Mouse (Mus musculus): ENCODE data around the gene Misp.

Gene Misp

DNA sequence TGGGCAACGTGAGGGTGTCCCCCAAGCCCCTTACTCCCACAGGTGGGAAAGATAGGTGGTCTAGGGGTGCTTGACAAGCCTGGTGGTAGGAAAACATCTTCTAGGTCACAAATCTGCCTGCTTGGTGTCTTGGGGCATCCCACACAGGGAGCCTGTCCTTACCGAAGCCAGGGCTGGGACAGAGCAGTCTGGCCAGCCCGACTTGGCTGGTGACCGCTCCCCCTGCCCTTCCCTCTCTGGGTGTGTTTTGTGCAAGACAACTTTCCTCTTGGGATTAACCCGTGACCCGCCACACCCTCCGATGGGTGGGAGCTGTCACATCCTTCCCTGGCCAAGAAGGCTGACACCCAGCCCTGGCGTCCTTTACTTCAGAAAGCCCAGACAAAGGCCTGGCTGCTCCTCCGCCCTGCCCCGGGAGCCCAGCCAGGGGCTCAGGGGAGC, 26.3 kb upstream of the Misp start:
- no peak for DNase-seq (ENCODE audit: low read depth, low spot score)

DNA sequence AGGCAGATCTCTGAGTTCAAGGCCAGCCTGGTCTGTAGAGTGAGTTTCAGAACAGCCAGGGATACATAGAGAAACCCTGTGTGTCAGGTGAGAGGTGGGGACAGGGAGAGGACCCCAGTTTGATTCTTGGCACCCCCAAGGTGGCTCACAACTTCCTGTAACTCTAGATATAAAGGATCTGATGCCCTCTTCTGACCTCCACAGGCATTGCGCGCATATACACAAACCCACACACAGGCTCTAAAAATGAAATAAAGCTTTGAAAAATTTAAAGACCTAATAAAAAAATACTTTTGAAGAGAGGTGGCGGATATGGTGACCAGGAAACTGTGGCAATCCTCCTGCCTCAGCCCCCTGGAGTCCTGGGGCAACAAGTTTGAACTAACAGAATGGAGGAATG, 24.9 kb upstream of the Misp start:
- DNase-seq (ENCODE audit: low read depth, low spot score): no peak

DNA sequence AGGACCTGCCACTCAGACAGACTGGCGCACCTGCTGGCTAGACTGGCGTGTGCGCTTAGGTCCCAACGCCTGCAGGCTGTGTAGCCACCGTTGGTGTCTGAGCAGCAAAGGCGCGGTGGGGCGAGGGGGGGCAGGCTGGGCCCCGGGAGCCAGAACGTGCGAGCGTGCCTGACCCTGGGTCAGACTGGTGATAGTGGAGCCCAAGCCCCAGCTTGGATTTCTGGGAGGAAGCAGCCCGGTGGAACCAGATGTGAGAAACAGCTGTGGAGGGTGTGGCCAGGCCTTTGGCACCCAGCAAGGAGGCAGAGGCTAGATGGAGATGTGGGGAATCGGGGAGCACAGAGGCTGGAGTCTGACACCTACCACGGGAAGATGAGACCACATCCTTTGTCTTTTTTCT, 23.5 kb upstream of the Misp start:
- DNase-seq (ENCODE audit: low read depth, low spot score): no peak

DNA sequence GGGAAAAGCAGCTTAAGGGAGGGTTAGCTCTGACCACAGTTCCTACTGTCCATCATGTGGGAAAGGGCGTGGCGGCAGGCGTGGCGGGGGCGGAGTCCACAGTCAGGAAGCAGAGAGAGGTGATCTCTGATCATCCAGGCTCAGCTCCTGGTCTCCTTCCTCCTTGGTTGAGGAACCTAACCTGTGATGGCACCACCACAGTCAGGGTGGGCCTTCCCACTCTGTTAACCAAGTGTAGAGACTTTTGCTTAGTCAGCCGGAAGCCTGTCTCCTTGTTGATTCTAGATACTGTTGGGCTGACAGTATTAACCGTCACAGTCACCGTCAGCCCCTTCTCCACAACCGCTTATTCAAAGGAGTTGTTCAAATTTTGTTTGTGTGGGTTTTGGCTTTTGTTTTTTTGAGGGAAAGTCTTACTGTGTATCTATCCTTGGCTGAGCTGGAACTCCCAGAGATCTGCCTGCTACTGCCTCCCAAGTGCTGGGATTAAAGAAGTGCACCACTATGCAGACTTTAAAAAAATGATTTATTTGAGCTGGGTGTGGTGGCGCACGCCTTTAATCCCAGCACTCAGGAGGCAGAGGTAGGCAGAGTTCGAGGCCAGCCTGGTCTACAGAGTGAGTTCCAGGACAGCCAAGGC, 22.4 kb upstream of the Misp start:
- no peak for DNase-seq (ENCODE audit: low read depth, low spot score)

DNA sequence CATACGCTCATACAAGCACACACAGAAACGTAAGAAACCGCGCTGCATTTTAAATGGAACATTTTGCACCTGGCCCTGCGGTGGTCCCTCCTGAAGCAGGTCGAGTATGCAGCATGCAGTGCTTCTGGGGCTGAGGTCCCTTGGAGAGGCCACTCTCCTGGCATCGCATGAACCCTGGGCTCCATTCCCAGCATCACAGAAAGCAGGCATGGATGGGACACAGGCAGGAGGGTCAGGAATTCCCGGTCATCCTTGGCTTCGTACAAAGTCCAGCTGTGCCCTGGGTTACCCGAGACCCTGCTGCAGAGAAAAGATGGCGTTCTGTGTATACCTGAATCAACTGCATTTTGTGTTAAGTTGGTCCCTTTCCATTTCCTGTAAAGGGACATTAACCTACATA, 20.3 kb upstream of the Misp start:
- DNase-seq (ENCODE audit: low read depth, low spot score): no peak

DNA sequence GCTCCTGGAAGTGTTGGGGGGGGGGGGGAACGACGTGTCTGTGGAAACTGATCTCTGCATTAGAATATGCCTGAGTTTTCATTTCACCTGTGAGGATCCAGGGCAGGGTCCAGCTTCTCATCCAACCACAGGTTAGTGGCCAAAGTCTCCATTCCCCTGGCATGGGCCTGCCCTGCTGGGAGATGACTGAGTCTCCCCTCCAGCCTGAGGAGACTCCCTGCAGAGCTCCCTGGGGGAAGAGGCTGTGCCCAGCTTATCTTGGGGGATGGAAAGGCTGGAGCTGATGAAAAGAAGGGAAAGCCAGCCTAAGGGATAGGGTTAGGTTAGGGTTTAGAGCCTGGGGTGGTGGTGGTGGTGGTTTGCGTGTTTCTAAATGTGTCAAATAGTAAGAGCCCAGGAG, 19.0 kb upstream of the Misp start:
- no peak for DNase-seq (ENCODE audit: low read depth, low spot score)

DNA sequence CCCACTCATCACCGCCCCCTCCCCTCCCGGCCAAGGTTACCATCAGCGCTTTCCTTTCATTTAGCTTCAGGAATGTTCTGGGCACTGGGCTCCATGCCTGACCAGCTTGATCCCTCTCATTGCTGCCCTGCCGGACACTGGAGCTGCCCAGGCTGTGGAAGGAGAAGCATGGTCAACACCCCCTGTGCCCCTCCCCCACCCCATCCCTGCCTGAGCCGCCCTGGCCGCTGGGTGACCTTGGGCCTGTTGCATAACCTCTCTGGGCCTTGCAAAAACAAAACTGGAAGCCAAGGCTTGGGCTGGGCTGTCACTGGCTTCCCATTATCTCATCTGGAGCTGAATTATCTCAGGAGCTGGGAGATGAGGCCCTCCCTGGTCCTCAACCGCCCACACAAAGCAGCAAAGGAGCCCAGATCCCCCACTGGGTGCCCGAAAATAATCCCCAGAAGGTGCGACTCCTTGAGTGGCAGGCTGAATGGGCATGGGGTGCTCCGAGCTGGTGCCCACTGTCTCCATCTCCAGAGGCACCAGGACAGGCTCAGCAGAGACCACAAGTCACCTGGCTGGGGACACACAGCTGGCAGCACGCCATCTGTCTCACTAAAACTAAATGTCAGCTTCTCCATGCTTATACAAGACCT, 18.3 kb upstream of the Misp start:
- peak; percentile 64 for DNase-seq (ENCODE audit: low read depth, low spot score)

DNA sequence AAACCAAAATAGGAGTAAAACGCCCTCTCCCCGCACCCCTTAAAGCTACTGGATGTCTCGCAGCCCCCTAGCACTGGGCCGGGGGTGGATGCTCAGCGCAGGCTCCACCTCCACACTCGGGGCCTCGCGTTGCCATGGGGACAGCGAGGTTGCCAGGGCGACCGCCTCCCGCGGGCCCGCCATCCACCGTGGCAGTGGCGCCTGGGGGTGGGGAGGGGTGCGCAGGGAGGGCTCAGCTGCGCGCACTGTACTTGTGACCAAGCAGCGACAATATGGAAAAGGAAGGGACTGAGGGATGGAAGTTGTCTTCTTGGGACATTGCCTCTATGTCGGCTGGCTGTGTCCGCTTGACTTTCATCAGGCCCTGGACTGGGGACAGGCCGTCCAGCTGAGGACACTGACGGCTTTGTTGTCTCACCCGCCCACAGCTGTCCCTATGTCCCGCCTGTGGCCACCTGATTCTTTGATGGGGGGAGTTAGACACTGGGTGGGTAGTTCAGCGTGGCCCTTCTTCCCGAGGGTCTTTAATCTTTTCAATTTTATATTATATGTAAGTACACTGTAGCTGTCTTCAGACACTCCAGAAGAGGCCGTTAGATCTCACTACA, 17.0 kb upstream of the Misp start:
- DNase-seq (ENCODE audit: low read depth, low spot score): peak; percentile 93

DNA sequence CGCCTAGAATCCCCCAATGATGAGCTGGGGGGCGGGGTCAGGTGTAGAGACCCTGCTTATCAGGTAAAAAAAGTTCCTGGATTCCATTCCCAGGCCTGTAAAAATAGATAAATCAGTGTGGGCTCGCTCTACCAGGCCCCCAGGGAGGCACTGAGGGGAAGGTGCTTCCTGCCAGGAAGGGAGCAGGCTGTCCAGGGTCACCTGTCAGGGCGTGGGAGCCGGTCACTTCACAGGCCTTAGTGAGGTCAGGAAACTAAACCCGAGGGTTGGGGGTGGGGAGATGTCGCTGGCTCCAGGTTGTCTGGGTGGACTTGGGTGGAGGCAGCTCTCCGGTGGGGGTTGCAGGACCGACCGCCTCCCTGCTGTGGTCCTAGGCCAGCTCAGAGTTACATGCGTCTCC, 15.2 kb upstream of the Misp start:
- DNase-seq (ENCODE audit: low read depth, low spot score): no peak

DNA sequence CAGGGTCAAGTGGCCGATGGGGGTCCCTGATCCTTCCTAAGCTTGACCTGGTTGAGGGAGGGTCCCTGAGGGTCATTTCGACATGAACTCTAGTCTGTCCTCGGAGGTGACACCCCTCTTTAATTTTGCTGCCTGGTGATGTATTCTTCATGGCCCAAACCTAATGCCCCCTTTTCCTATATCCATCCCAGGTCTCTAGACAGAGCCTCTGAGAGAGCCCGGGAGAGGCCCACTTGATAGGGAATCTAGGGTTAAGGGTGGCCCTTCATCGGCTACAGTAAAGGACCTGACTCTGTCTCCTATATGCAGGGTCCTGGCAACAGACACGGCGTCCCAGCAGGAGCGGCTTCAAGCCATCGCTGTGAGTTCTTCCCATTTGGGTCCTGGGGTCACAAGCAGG, 14.5 kb upstream of the Misp start:
- no peak for DNase-seq (ENCODE audit: low read depth, low spot score)

DNA sequence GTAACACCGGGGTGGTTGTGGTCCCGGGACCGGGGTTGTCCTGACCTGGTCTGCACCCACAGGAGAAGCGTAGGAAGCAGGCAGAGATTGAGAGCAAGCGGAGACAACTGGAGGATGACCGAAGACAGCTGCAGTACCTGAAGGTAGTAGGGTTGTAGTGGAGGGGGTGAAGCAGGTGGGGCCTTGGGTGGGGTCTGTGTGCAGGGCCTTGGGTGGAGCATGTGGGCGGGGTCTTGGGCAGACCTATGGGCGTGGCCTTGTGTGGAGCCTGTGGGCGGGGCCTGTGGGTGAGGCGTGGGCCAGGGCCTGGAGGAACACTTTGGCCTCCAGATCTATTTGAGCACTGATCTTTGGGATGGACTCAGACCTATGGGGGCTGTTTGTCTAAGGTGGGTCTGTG, 13.8 kb upstream of the Misp start:
- DNase-seq (ENCODE audit: low read depth, low spot score): no peak

DNA sequence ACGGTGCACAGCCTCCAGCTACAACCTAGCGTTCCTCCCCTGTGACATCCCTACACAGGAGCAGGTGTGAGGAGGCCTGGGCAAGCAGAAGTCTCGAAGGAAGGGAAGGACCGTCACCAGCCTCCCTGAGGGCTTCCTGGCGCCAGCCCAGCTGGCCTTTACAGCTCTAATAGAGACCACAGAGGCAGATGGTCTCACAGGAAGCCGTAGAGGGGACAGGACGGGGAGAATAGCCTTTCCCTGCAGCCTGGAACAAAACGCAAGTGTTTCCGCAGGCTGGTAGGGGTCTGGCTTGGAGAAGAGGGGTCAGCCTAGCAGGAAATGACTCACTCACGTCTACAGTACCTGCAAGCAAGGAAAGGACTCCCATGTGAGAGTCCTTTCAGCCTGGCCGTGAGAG, 13.0 kb upstream of the Misp start:
- no peak for DNase-seq (ENCODE audit: low read depth, low spot score)

DNA sequence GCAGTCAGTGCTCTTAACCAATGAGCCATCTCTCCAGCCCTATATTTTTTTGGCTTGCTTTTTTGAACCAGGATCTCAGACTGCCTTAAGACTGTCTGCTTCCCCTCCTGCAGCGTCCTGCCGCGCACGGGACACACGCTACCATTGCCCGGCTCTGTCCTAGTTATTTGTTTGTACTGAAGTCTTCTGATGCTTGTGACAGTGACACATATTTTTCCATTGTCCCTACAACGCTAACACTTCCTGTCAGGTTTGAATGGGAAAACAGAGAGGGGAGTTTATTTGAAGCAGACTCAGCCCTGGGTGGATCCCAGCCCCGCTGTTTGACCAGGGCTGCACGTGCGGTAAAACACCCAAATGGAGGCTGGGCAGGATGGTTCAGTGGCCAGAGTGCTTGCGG, 12.1 kb upstream of the Misp start:
- no peak for DNase-seq (ENCODE audit: low read depth, low spot score)

DNA sequence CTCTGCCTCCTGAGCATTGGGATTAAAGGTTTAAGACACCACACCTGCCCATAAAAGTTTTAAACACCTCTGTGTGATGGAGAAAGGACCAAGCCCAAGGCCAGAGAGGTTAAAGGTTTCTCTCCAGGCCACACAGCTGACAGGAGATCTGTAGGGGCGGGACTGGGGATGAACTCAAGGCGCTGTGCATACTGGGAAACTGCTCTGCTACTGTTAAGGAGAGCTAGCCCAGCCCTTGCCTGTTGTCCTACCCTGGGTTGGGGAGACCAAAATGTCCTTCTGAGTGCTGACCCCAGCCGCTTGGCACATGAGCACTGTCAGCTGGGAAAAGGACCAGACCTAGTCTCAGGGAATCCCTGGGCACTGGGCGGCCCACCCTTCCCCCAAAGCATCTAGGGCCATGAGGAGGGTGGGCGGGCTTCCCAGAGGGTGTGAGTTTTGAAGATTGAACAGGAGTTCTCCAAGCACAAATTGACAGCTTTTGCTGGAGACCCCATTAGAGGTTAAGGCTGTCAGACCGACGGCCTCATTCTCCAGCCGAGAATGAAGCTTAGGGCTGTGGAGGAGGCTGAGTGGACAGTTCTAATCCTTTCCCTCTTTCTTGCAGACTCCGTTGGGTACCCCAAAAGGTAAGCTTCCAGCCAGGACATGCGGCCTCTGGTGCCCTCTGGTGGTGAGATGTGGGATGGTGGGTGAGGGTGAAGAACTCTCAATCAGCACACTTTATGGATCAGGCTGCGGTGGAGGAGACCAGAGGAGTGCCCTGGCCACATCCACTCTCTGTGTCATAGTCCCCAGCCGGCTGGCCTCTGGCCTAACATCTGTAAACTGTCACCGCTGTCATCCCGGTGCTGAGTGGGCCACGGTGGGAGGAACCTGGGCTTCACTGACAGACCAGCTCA, 8.8 kb upstream of the Misp start:
- no peak for DNase-seq (ENCODE audit: low read depth, low spot score)

DNA sequence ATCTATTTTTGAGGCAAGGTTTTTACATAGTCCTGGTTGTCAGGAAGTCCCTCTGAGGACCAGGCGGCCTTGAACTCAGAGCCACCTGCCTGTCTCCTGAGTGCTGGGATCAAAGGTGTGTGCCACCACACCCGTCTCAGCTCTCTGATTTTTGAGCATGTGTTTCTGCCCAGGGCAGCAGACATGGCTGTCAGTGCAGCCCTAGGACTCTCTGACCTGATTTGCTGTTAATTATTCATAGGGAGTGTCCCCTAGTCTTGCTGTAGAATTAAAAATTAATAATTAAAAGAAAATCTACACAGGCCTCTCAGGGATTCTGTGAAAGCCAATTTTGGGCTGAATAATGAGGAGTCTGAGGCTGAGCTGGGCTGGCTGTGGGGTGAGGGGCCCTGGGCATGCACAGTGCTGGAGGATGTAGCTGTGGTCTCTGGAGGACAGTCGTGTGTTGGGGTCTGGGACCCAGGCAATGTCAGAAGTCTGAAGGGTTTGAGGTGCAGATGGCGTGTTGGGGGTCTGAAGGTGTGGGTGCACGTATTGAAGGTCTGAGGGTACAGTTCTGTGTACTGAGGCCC, 6.4 kb upstream of the Misp start:
- DNase-seq (ENCODE audit: low read depth, low spot score): no peak

DNA sequence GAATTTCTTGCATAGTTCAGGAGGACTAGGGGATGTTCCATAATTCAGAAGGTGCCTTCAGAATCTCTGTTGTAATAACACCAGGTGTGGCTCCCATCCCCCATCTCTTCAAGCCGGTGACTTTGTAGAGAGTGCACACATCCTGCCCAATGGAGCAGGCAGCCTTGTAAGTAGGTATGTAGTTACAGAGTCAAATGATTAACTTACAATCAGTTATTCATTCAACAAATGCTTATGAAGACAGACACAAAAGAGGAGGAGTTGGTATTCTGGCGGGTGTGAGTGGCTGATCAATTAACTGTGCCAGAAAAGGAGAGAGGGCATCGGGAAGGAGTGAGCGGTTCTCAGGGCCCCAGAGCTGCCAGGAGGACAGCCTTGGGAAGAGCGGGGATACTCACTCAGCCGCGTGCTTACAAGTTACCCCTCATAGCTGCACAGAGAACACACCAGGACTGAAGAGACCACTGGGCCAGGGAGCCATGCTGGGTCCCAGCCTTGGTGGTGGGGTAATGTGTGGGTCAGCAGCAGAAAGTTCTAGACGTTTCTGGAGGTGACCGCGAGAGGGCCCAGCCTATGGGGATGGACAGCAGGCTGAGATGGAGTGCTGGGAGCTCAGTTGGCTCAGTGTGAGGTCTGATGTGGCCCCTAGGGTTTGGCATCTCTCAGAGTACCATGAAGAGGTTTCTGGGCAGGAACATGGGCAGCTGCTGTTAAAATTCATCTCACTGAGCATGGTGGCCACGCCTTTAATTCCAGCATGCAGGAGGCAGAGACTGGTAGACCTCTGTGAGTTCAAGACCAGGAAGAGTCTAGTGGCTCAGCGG, 4.9 kb upstream of the Misp start:
- DNase-seq (ENCODE audit: low read depth, low spot score): no peak

DNA sequence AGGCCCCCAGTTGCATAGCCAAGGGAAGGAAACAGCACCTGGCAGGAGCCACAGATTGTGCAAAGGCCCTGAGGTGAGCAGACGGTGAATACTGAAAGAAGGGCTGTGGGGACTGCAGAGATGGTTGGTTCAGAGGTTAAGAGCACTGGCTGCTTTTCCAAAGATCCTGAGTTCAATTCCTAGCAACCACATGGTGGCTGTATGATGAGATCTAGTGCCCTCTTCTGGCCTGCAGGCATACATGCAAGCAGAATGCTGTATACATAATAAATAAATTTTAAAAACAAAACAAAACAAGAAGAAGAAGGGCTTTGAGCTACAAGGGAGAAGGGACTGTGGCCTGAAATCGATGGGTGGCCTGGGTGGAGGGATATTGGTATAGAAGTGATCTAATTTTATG, 3.7 kb upstream of the Misp start:
- DNase-seq (ENCODE audit: low read depth, low spot score): no peak

DNA sequence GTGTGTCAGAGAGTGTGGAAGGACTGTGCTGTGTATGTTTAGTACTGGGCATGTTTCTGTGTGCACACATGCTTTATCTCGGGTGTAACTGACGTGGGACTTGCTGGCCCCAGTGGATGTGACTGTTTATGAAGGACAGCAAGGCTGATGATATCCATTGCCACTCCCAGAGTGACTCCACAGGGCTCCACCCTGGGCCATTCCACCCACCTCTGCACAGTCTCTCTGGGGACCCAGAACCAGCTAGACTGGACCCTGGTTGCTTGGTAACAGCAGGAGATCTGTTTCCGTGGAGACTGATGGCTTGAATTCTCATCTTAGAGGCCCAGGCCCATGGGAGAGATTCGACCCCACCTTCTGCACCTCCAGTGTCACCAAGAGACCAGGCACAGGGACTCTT, 2.6 kb upstream of the Misp start:
- no peak for DNase-seq (ENCODE audit: low read depth, low spot score)

DNA sequence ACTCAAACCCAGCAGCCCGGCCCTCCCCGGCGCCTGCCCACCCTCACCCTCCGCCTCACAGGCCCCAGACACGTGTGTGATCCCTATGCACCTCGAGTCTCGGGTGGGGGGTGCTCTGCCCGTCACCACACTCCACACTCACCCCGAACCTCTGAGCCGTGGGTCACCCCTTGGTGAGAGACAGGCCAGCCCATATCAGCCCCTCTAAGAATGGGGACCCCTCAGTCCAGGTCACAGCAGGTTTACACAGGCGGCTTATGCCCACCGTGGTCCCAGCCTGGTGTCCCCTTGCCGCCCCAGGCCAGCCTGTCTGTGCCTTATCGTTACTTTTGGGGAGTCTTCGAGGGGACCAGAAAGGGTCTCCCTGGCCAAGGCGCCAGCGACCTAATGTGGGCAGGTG, 1.2 kb upstream of the Misp start:
- DNase-seq (ENCODE audit: low read depth, low spot score): no peak

DNA sequence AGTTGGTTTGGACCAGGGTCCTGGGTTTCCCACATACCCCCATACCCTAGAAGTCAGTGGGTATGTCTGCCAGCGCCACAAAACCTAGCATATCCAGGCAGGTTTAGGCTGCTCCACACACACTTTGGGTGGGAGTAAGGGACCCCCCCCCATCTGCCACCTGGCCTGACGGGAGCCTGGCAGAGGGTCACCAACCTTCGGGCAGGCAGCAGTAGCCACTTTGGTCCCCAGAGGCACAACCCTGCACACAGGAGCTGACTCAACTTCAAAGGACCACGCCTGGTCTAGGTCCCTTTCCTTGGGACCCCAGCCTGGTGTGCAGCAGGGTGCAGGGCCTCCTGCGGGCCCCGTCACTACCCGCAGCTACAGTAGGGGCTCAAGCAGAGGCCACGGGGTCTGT, 512 bp upstream of the Misp start:
- DNase-seq (ENCODE audit: low read depth, low spot score): no peak

DNA sequence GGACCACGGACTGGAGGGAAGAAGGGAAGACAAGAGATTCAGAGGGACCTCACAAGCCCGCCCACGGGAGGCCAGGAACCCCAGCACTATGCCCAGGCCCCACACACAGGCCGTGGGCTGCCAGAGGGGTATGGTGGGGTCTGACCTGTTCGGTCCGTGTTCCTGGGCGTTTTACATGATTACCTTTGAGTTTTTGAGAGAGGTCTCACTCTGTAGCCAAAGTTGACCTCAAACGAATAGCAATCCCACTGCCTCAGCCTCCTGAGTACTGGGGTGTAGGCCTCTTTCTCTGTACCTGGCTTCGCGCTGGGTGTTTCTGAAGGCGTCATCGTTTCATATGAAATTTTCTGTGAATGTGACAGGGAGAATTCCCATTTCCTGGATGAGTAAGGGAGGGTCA, 942 bp downstream of the Misp start:
- DNase-seq (ENCODE audit: low read depth, low spot score): no peak

All from telencephalon, adult 2 months (tissue).